Mouse (Mus musculus): ENCODE data around the gene Reps1.
A peak's percentile ranks its signal among the peaks of the same experiment; 100 is the strongest.

The Reps1 gene

GRCm38 (mm10) chr10:18055696-18056390, at the start of gene Reps1:
TSS of gene Reps1 (plus strand) at chr10:18055861.
- no peak for DNase-seq (ENCODE audit: low spot score)

- DNase-seq (ENCODE audit: low spot score) = no peak
Measured at GRCm38 (mm10) chr10:18006756-18007155, 48.9 kb upstream of the Reps1 start.

GRCm38 (mm10) chr10:18007243-18007642, 48.4 kb upstream of the Reps1 start:
- no peak for DNase-seq (ENCODE audit: low spot score)

- DNase-seq (ENCODE audit: low spot score) = no peak
Measured at GRCm38 (mm10) chr10:18008118-18008517, 47.5 kb upstream of the Reps1 start.

GRCm38 (mm10) chr10:18009744-18010143, 45.9 kb upstream of the Reps1 start:
- DNase-seq (ENCODE audit: low spot score) = no peak

GRCm38 (mm10) chr10:18011761-18012160, 43.9 kb upstream of the Reps1 start:
- no peak for DNase-seq (ENCODE audit: low spot score)

- no peak for DNase-seq (ENCODE audit: low spot score)
Measured at GRCm38 (mm10) chr10:18020443-18020842, 35.2 kb upstream of the Reps1 start.

GRCm38 (mm10) chr10:18020846-18021245, 34.8 kb upstream of the Reps1 start:
- no peak for DNase-seq (ENCODE audit: low spot score)

DNA sequence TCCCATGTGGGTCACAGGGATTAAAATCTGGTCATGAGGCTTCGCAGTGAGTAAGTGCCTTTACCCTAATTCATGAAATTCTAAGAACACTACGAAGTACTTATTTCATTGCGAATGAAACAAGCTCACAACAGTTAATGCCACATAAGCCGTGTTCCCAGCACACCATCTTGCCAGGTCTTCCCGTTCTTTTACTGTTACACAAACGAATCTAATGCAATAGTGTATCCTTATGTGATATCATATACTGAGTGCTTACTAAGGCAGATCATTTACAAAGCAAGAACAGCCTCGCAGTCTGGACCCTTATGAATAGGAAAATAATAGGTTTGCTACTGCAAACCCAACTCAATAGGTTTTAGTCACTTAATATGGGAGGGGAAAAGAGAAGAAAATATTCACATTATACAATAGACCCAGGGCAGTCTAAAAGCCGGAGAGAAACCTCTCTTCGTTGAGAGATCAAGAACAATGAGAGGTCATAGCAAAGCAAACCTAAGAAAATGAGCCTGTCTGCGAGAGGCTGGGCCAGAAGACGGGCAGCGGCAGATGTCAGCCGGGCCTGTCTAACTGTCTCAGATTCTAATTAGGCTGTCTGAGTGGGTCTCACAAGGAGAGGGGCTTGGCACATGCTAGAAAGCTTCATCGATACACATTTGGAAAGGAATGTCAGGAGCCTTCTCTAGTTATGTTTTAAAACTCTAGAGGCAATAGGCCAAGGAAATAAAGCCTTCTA, 33.9 kb upstream of the Reps1 start:
- peak; percentile 31 for DNase-seq (ENCODE audit: low spot score)

- no peak for DNase-seq (ENCODE audit: low spot score)
Measured at GRCm38 (mm10) chr10:18022312-18022711, 33.3 kb upstream of the Reps1 start.

GRCm38 (mm10) chr10:18022741-18023347, 32.8 kb upstream of the Reps1 start, which contains the start of gene Abracl:
TSS of gene Abracl (minus strand) at chr10:18023288.
- peak; percentile 6 for DNase-seq (ENCODE audit: low spot score)

- no peak for DNase-seq (ENCODE audit: low spot score)
Measured at GRCm38 (mm10) chr10:18034408-18034807, 21.3 kb upstream of the Reps1 start.

DNA sequence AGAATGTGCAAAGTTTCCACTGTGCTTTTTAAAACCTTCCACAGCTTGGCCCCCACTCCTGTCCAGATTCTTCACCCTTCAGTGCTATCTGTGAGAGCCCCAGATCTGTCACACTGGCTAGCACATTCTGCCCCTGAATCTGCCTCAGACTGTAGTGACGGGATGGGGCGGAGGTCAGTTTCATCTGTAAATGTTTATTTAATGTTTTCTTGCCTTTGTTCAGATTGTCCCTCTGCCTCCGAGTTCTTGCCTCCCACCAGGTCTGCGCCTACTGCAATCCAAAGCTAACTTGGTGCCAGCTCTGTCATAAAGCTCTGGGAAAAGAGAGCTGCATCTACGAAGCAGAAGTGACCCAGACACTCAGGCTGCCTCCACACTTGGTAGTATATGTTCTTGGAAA, 18.8 kb upstream of the Reps1 start:
- DNase-seq (ENCODE audit: low spot score) = no peak

GRCm38 (mm10) chr10:18046380-18046779, 9.3 kb upstream of the Reps1 start:
- DNase-seq (ENCODE audit: low spot score) = no peak

DNA sequence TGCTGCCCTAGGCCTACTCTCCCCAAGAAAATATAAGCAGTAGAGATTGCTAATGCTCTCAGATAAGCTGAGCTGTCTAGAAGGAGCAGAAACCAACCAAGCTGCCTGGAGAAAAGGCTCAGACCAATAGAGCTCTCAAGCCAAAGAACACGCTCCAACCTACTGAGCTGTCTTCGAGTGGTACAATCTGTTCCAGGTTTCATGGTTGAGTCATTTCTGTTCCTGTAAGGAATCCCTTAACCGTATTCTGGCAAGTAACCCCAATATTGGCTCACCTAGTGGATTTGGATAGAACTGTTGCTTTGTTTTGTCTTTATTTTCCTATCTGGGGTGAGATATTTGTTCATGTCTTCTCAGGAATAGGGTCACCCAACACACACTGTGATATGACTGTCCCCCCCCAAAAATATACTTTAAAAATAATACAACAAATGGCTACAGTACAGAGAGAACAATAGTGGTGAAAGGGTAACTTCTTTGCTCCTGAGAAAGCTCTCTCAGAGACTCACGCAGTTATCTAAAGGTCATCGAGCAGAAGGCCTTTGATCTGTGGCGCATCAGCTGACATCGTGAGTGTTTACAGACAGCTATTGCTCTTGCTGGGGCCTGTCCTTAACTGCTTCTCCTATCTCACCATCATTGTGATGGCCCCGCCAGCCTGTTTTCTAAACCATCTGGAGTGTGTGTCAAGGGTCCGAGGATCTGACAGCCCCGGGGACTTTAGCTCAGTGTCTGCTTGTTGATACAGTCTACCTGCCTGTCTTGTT, 8.1 kb upstream of the Reps1 start:
- no peak for DNase-seq (ENCODE audit: low spot score)

GRCm38 (mm10) chr10:18055009-18055695, 509 bp upstream of the Reps1 start:
- peak; percentile 59 for DNase-seq (ENCODE audit: low spot score)

DNA sequence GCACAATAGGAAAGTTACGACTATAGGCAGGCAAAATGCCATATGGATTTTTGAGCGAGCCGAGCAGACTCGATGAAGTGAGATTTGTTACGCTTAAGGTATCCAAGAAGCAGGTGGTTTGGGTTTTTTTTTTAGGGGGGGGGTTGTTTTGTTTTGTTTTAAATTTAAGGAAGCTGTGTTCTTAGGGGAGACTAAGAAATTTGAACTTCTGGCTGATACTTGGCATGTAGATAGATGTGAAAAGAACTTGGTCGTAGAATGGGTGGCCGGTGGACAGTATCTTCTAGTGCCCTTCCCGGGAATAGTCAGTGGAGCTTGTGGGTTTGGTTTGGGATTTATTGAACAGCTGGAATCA, 707 bp downstream of the Reps1 start:
- DNase-seq (ENCODE audit: low spot score) = no peak

- DNase-seq (ENCODE audit: low spot score) = no peak
Measured at GRCm38 (mm10) chr10:18058681-18059338, 3.1 kb downstream of the Reps1 start.

DNA sequence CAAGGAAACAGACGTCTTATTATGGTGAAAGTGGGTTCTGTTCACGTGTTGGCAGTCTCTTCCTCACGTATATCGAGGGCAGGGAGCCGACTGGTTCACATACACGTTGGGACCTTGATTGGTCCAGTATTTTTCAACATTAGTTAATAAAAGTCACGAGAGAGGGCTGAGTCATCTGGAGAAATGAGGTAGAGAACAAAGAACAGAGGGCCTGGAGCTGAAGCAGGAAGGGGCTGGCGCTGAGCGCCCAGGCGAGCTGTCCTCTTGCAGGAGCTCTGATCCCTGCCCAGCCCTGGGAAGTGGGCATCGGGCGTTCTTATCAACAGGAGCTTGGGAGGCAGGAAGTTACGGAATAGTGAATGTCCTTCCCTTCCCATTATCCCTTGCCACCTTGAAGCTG, 4.1 kb downstream of the Reps1 start:
- no peak for DNase-seq (ENCODE audit: low spot score)

GRCm38 (mm10) chr10:18060778-18061177, 5.1 kb downstream of the Reps1 start:
- DNase-seq (ENCODE audit: low spot score) = no peak

- no peak for DNase-seq (ENCODE audit: low spot score)
Measured at GRCm38 (mm10) chr10:18061533-18061932, 5.9 kb downstream of the Reps1 start.
